In the genomic region with DNA sequence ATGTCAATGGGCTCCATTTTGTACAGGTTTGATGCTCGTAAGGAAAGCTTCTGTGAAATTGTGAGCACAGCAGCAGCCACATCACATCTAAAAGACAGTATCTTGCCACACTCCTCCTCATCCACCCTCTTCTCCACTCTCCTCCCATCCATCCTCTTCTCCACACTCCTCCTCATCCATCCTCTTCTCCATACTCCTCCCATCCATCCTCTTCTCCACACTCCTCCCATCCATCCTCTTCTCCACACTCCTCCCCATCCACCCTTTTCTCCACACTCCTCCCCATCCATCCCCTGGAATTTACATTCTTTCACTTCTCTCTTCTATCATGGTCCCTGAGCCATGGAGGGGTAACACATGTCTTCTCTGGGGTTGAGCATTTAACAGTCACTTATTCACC, we compare ENCODE assay signal across 21 mouse cellular contexts.
DNase-seq lines count a peak whose midpoint lies in the region; ATAC-seq and TF ChIP-seq lines count a peak whose summit lies in the region.
"Had no signal": no experiment of that assay in that cellular context is flagged by ENCODE, and none has a peak within 500 bp of the region (broad histone marks: within the 10 kb centered on the region; RNA-seq: fewer than 3 reads in every experiment).

No protein-coding gene starts in this region.

- H3K9me3 ChIP-seq in limb, embryonic 11.5 days (ENCODE audit: control insufficient read depth, low read length) = no peaks in the 10 kb centered on the region
- H3K9me3 ChIP-seq in limb, embryonic 10.5 days (replicated peaks) = no peaks in the 10 kb centered on the region
- no peaks in the 10 kb centered on the region for H3K9me3 ChIP-seq in megakaryocyte, embryonic 14.5 days
- H3K9me3 ChIP-seq: G1E had no signal

- DNase-seq in limb, embryonic 11.5 days (ENCODE audit: low spot score) = peak; percentile 3
- no peak for DNase-seq in limb, embryonic 10.5 days (ENCODE audit: low spot score)
- DNase-seq in Patski (ENCODE audit: low read depth, low spot score) = peak; percentile 42
- no peak for DNase-seq in heart, postnatal 14 days
- DNase-seq: adrenal gland, adult 2 months; adrenal gland, adult 8-10 months; adrenal gland, postnatal 10 days; adrenal gland, postnatal 14 days; adrenal gland, postnatal 25 days; adrenal gland, postnatal 36 days; B cell, adult 2 months; cerebellum, adult 11 months; cerebellum, adult 11-12 months; cerebellum, adult 18-20 months; cerebellum, adult 2 months had no signal

- no peak overlapping the region for H3K9ac ChIP-seq in limb, embryonic 11.5 days (ENCODE audit: low read length)

- 86% methylated on average over 1 of the region's 1 CpGs for WGBS in limb, embryonic 11.5 days
- 97% methylated on average over 1 of the region's 1 CpGs for WGBS in limb, embryonic 10.5 days

- H3K27me3 ChIP-seq in limb, embryonic 11.5 days (ENCODE audit: control insufficient read depth, insufficient read depth, low read length) = no peaks in the 10 kb centered on the region
- H3K27me3 ChIP-seq in limb, embryonic 10.5 days (ENCODE audit: low read depth, poor library complexity, severe bottlenecking) = no peaks in the 10 kb centered on the region
- no peaks in the 10 kb centered on the region for H3K27me3 ChIP-seq in megakaryocyte, embryonic 14.5 days (replicated peaks)
- peaks cover 16% of the 10 kb centered on the region for H3K27me3 ChIP-seq in Patski
- H3K27me3 ChIP-seq: CH12.LX had no signal

- no peaks in the 10 kb centered on the region for H3K4me1 ChIP-seq in limb, embryonic 11.5 days (ENCODE audit: control insufficient read depth, insufficient read depth, low read length)
- H3K4me1 ChIP-seq in limb, embryonic 10.5 days = no peaks in the 10 kb centered on the region
- H3K4me1 ChIP-seq in megakaryocyte, embryonic 14.5 days = no peaks in the 10 kb centered on the region

- intact Hi-C loops in heart, postnatal 14 days (cut with DNase I) = no loop called here

- ATAC-seq in limb, embryonic 11.5 days (ENCODE audit: insufficient number of reproducible peaks, low FRiP score, low TSS enrichment, low read depth) = no peak
- ATAC-seq in megakaryocyte, adult 5-6 weeks (ENCODE audit: poor library complexity, severe bottlenecking) = no peak
- ATAC-seq in Patski = peak; percentile 100
- ATAC-seq: activated CD4-positive, CD25-positive, alpha-beta regulatory T cell, adult 4 months; CD4-positive, CD25-positive, alpha-beta regulatory T cell, adult 4 months had no signal

- no peak for TF ChIP-seq CTCF in Patski (IDR thresholded peaks at IDR 0.05)

- in situ Hi-C loops in Patski (cut with MboI; ENCODE audit: low pct_unique_long_range_greater_than_20kb) = no loop called here

- no peak overlapping the region for H3K27ac ChIP-seq in limb, embryonic 11.5 days (replicated peaks; ENCODE audit: low read depth, low read length)
- H3K27ac ChIP-seq in limb, embryonic 10.5 days = no peak overlapping the region

- H3K36me3 ChIP-seq in limb, embryonic 11.5 days (ENCODE audit: control insufficient read depth, insufficient read depth, low read length) = no peaks in the 10 kb centered on the region
- no peaks in the 10 kb centered on the region for H3K36me3 ChIP-seq in limb, embryonic 10.5 days
- no peaks in the 10 kb centered on the region for H3K36me3 ChIP-seq in megakaryocyte, embryonic 14.5 days (replicated peaks; ENCODE audit: low read length)
- H3K36me3 ChIP-seq: G1E had no signal

- CTCF ChIA-PET in Patski (lab: Charles Lee) = no interaction called here

- POLR2A ChIA-PET in Patski (lab: Charles Lee) = no interaction called here

- H3K4me2 ChIP-seq in limb, embryonic 11.5 days (ENCODE audit: low read depth, severe bottlenecking) = no peak overlapping the region

- no peak overlapping the region for H3K4me3 ChIP-seq in limb, embryonic 11.5 days (ENCODE audit: low read depth, low read length)
- H3K4me3 ChIP-seq in limb, embryonic 10.5 days = no peak overlapping the region
- peak overlapping the region; percentile 42 for H3K4me3 ChIP-seq in megakaryocyte, embryonic 14.5 days (replicated peaks)

Comparison
In these comparisons a context has a peak if more than half of its experiments do, and no peak if none do; other contexts are left out.
1. DNase-seq: peak in limb, embryonic 11.5 days (single experiment) and Patski (single experiment); none in limb, embryonic 10.5 days (single experiment) and heart, postnatal 14 days (0 of 2).